Mouse (Mus musculus) kidney, adult 2 months (tissue): ENCODE measurements around the gene Hist1h2bh.

ENCODE experiments used
- CTCF ChIP-seq: fragments of 200-500 bp; conservative IDR thresholded peaks from 2 replicates; pipeline ENCODE4 v1.5.1; 2011; ENCODE audit warnings: low read depth, mild to moderate bottlenecking, control low read depth, low read length, moderate library complexity, mixed read lengths; ENCODE audit not compliant: insufficient read depth, insufficient read length
- POLR2A ChIP-seq: fragments of 200-500 bp; IDR thresholded peaks from one replicate; pipeline ENCODE4 v1.6.1; 2011; ENCODE audit warnings: low read depth, low read length, control low read depth

DNA sequence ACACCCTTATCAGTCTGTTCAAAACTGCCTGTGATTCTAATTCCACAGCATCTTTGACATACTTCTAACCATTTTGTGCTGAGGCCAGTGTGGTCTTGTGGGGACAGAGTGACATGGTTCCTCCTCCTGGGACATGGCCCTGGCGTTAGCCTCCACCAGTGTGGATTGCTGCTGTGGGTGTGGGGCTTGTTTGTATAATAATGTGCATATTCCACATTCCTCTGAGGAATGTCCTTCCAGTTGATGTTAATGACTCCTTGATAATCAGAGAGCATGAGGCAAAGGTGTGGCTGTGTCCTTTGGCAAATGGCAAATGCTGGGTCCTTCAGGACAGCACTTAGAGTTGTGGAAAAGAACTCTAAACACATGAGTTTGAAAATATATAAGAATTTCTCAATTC, 29.7 kb downstream of the Hist1h2bh start:
- TF ChIP-seq CTCF: no peak
- no peak for TF ChIP-seq POLR2A
